Mouse (Mus musculus) forebrain, embryonic 15.5 days (tissue): ENCODE measurements at regions not wholly inside any gene's neighbourhood (a gene's known extent, or its start where the extent isn't known, plus 50 kb on each side); places are given as distances from the start of the nearest gene placed in this dataset.
"Not testable (repeated sequence)": the region's sequence is repeated elsewhere in the genome, so short reads cannot be mapped to it uniquely, and the experiment has no call there.

Experiments used
- ATAC-seq: fragments of 200-750 bp; cut with Nextera tagmentation; replicated peaks from 2 replicates; pipeline ENCODE4 v1.8.0; 2017; ENCODE audit warnings: mild to moderate bottlenecking, moderate TSS enrichment, moderate library complexity
- H3K27ac ChIP-seq: fragments of 300-500 bp; sonication (generic); replicated peaks from 2 replicates; pipeline ENCODE4 v1.5.1; 2015; ENCODE audit warnings: mild to moderate bottlenecking, inconsistent platforms
- H3K27me3 ChIP-seq: fragments of 300-500 bp; sonication (generic); 2 replicates; pipeline ENCODE4 v1.6.1; 2015; ENCODE audit warnings: inconsistent platforms
- H3K36me3 ChIP-seq: fragments of 300-500 bp; sonication (generic); 2 replicates; pipeline ENCODE4 v1.6.1; 2015; ENCODE audit warnings: mild to moderate bottlenecking, inconsistent platforms
- H3K4me1 ChIP-seq: fragments of 300-500 bp; sonication (generic); 2 replicates; pipeline ENCODE4 v1.6.1; 2015; ENCODE audit warnings: inconsistent platforms
- H3K4me2 ChIP-seq: fragments of 300-500 bp; sonication (generic); replicated peaks from 2 replicates; pipeline ENCODE4 v1.6.1; 2015; ENCODE audit warnings: mild to moderate bottlenecking, inconsistent platforms
- H3K4me3 ChIP-seq: fragments of 300-500 bp; sonication (generic); 2 replicates; pipeline ENCODE4 v1.5.1; 2015; ENCODE audit warnings: mild to moderate bottlenecking, inconsistent platforms
- H3K9ac ChIP-seq: fragments of 300-500 bp; sonication (generic); replicated peaks from 2 replicates; pipeline ENCODE4 v1.6.1; 2015; ENCODE audit warnings: mild to moderate bottlenecking, inconsistent platforms
- H3K9me3 ChIP-seq: fragments of 300-500 bp; sonication (generic); 2 replicates; pipeline ENCODE4 v1.6.1; 2016; ENCODE audit warnings: inconsistent platforms
- WGBS: fragments of 180-500 bp; shearing (Covaris S2); methylation state at CpG from one replicate; pipeline ENCODE4 v1.1.7; 2015; ENCODE audit warnings: mixed read lengths; 5-methylcytosine and 5-hydroxymethylcytosine counted together

- H3K27me3 ChIP-seq, result no peaks in the 10 kb centered on the region
- no peak overlapping the region for H3K4me2 ChIP-seq
- peaks cover 14% of the 10 kb centered on the region for H3K4me1 ChIP-seq
- H3K4me3 ChIP-seq, result no peak overlapping the region
- no peaks in the 10 kb centered on the region for H3K36me3 ChIP-seq
- H3K9me3 ChIP-seq, result no peaks in the 10 kb centered on the region
- H3K9ac ChIP-seq, result no peak overlapping the region
- 26% methylated on average over 3 of the region's 3 CpGs for WGBS
- no peak overlapping the region for H3K27ac ChIP-seq
- ATAC-seq, result no peak
Measured at GRCm38 (mm10) chr10:20841430-20842040, 110.8 kb upstream of the Ahi1 start.

- no peak for ATAC-seq
- Histone ChIP-seq H3K4me1 (peaks cover 14% of the 10 kb centered on the region), H3K36me3 (no peaks in the 10 kb centered on the region), H3K9me3 (no peaks in the 10 kb centered on the region), H3K9ac (no peak overlapping the region), H3K4me3 (no peak overlapping the region), H3K27ac (no peak overlapping the region), H3K27me3 (no peaks in the 10 kb centered on the region), H3K4me2 (no peak overlapping the region)
- WGBS, result 78% methylated on average over 8 of the region's 8 CpGs
Measured at GRCm38 (mm10) chr10:20838685-20839425, 113.5 kb upstream of the Ahi1 start.

GRCm38 (mm10) chr10:20836816-20837215, 111.9 kb upstream of the Pde7b start:
- 56% methylated on average over 4 of the region's 4 CpGs for WGBS
- H3K4me2 ChIP-seq, H3K27me3 ChIP-seq, H3K27ac ChIP-seq, H3K36me3 ChIP-seq, H3K4me3 ChIP-seq, H3K4me1 ChIP-seq, ATAC-seq, H3K9me3 ChIP-seq, H3K9ac ChIP-seq: not testable (repeated sequence)

- Histone ChIP-seq H3K27ac (no peak overlapping the region), H3K36me3 (no peaks in the 10 kb centered on the region), H3K27me3 (no peaks in the 10 kb centered on the region), H3K4me2 (no peak overlapping the region), H3K4me1 (no peaks in the 10 kb centered on the region), H3K9me3 (no peaks in the 10 kb centered on the region), H3K9ac (no peak overlapping the region), H3K4me3 (no peak overlapping the region)
- WGBS, result 89% methylated on average over 11 of the region's 11 CpGs
- no peak for ATAC-seq
Measured at GRCm38 (mm10) chr10:20834806-20835575, 110.1 kb upstream of the Pde7b start.

GRCm38 (mm10) chr10:20828304-20828703, 103.4 kb upstream of the Pde7b start:
- no peaks in the 10 kb centered on the region for H3K36me3 ChIP-seq
- no peak overlapping the region for H3K4me3 ChIP-seq
- H3K4me2 ChIP-seq, result no peak overlapping the region
- no peaks in the 10 kb centered on the region for H3K9me3 ChIP-seq
- no peak for ATAC-seq
- H3K27me3 ChIP-seq, result no peaks in the 10 kb centered on the region
- H3K27ac ChIP-seq, result no peak overlapping the region
- H3K4me1 ChIP-seq, result no peaks in the 10 kb centered on the region
- H3K9ac ChIP-seq, result no peak overlapping the region
- WGBS, result 91% methylated on average over 1 of the region's 1 CpGs

GRCm38 (mm10) chr10:20827473-20827872, 102.6 kb upstream of the Pde7b start:
- H3K36me3 ChIP-seq, result no peaks in the 10 kb centered on the region
- ATAC-seq, result no peak
- no peak overlapping the region for H3K27ac ChIP-seq
- no peaks in the 10 kb centered on the region for H3K4me1 ChIP-seq
- H3K9ac ChIP-seq, result no peak overlapping the region
- H3K9me3 ChIP-seq, result no peaks in the 10 kb centered on the region
- H3K4me2 ChIP-seq, result no peak overlapping the region
- H3K27me3 ChIP-seq, result no peaks in the 10 kb centered on the region
- H3K4me3 ChIP-seq, result no peak overlapping the region

GRCm38 (mm10) chr10:20818548-20818947, 93.7 kb upstream of the Pde7b start:
- Histone ChIP-seq H3K4me1 (no peaks in the 10 kb centered on the region), H3K9me3 (no peaks in the 10 kb centered on the region), H3K27me3 (no peaks in the 10 kb centered on the region), H3K36me3 (no peaks in the 10 kb centered on the region), H3K9ac (no peak overlapping the region), H3K27ac (no peak overlapping the region), H3K4me2 (no peak overlapping the region), H3K4me3 (no peak overlapping the region)
- 69% methylated on average over 4 of the region's 4 CpGs for WGBS
- no peak for ATAC-seq

GRCm38 (mm10) chr10:20799792-20800191, 74.9 kb upstream of the Pde7b start:
- WGBS, result 69% methylated on average over 7 of the region's 7 CpGs
- H3K9me3 ChIP-seq, result no peaks in the 10 kb centered on the region
- no peak overlapping the region for H3K4me2 ChIP-seq
- H3K27ac ChIP-seq, result no peak overlapping the region
- no peaks in the 10 kb centered on the region for H3K27me3 ChIP-seq
- H3K36me3 ChIP-seq, result no peaks in the 10 kb centered on the region
- H3K9ac ChIP-seq, result no peak overlapping the region
- H3K4me1 ChIP-seq, result no peaks in the 10 kb centered on the region
- no peak for ATAC-seq
- no peak overlapping the region for H3K4me3 ChIP-seq

GRCm38 (mm10) chr10:20798400-20798799, 73.5 kb upstream of the Pde7b start:
- no peak overlapping the region for H3K4me3 ChIP-seq
- H3K36me3 ChIP-seq, result no peaks in the 10 kb centered on the region
- WGBS, result 94% methylated on average over 2 of the region's 2 CpGs
- no peak overlapping the region for H3K9ac ChIP-seq
- H3K4me1 ChIP-seq, result no peaks in the 10 kb centered on the region
- H3K9me3 ChIP-seq, result no peaks in the 10 kb centered on the region
- ATAC-seq, result no peak
- H3K27ac ChIP-seq, result no peak overlapping the region
- H3K4me2 ChIP-seq, result no peak overlapping the region
- no peaks in the 10 kb centered on the region for H3K27me3 ChIP-seq

- no peaks in the 10 kb centered on the region for H3K36me3 ChIP-seq
- H3K9ac ChIP-seq, result no peak overlapping the region
- H3K9me3 ChIP-seq, result no peaks in the 10 kb centered on the region
- no peak for ATAC-seq
- WGBS, result 85% methylated on average over 6 of the region's 6 CpGs
- no peaks in the 10 kb centered on the region for H3K4me1 ChIP-seq
- H3K4me2 ChIP-seq, result no peak overlapping the region
- no peak overlapping the region for H3K4me3 ChIP-seq
- H3K27me3 ChIP-seq, result no peaks in the 10 kb centered on the region
- no peak overlapping the region for H3K27ac ChIP-seq
Measured at GRCm38 (mm10) chr10:20793956-20794355, 69.1 kb upstream of the Pde7b start.

GRCm38 (mm10) chr10:20780946-20781345, 56.1 kb upstream of the Pde7b start:
- Histone ChIP-seq H3K9me3 (no peaks in the 10 kb centered on the region), H3K36me3 (no peaks in the 10 kb centered on the region), H3K4me1 (no peaks in the 10 kb centered on the region), H3K4me2 (no peak overlapping the region), H3K27me3 (no peaks in the 10 kb centered on the region), H3K27ac (no peak overlapping the region), H3K4me3 (no peak overlapping the region), H3K9ac (no peak overlapping the region)
- no peak for ATAC-seq
- WGBS, result 87% methylated on average over 1 of the region's 1 CpGs

GRCm38 (mm10) chr10:20776640-20777413, 51.9 kb upstream of the Pde7b start:
- Histone ChIP-seq H3K9ac (no peak overlapping the region), H3K4me1 (no peaks in the 10 kb centered on the region), H3K4me2 (no peak overlapping the region), H3K27me3 (no peaks in the 10 kb centered on the region), H3K36me3 (no peaks in the 10 kb centered on the region), H3K27ac (no peak overlapping the region), H3K4me3 (no peak overlapping the region), H3K9me3 (no peaks in the 10 kb centered on the region)
- 58% methylated on average over 11 of the region's 11 CpGs for WGBS
- 0 out of 2 replicates have a peak, but pooled peaks have one; percentile 32 for ATAC-seq
